Mouse (Mus musculus): ENCODE data around the gene Smad3. TPM values are rescaled to one million over a fixed set of nuclear protein-coding genes. Genes with fewer than 3 reads are reported as not detected.

Smad3 gene
- total RNA-seq, 2 experiments from 2014 or later = 5.0 to 13.2 TPM

GRCm38 (mm10) chr9:63724750-63725149 is 33.0 kb downstream of the Smad3 start:
- no peak for ATAC-seq (replicated peaks; ENCODE audit: low FRiP score, poor library complexity, severe bottlenecking)

- ATAC-seq (replicated peaks; ENCODE audit: low FRiP score, poor library complexity, severe bottlenecking) = no peak
Observed at GRCm38 (mm10) chr9:63722918-63723317, 34.9 kb downstream of the Smad3 start.

DNA sequence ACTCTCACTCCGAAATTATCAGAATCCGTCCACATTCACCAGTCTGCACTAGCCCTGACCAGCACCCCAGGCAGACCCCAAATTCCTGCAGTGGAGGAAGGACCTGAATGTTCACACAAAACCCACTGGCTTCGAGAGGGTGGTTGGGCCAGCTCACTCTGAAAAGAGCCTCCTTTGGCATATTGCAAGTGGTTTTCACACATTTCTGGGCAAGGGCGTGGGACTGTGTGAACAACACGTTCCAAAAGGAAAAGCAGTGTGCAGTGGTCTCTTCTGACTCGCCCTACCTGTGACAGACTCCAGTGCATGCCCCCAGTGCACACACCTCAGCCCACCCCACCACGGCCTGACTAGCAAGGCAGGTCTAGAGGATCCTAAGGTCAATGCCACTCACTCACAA is 35.4 kb downstream of the Smad3 start:
- no peak for ATAC-seq (replicated peaks; ENCODE audit: low FRiP score, poor library complexity, severe bottlenecking)

DNA sequence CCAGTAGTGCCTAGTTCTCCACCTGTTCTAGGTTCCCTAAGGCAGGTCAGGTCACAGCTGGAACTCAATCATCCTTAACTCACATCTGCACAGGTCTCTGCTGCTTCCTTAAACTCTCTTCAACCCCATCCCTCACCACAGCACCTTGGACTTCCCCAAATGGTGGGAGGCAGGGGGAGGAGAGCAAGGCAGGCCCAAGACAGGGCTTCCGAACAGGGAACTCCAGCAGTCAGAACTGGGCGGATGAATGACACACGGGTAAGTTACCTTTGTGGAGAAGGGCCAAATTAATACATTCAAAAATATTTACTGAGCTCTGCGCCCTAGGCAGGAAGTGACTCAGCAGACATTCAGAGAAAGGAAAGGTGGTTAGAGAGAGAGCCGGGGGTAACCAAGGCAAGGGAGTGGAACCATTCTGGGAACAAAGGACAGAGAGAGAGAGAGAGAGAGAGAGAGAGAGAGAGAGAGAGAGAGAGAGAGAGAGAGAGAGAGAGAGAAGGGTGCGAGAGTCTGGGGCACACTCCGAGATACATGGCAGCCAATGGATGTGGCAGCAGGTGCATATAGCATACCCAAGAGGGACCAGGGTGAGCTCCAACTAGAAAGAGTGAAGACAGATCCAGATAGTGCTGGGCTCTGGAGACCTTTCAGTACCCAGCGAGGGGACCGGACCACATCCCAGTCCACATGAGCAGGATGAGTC is 36.1 kb downstream of the Smad3 start:
- no peak for ATAC-seq (replicated peaks; ENCODE audit: low FRiP score, poor library complexity, severe bottlenecking)

DNA sequence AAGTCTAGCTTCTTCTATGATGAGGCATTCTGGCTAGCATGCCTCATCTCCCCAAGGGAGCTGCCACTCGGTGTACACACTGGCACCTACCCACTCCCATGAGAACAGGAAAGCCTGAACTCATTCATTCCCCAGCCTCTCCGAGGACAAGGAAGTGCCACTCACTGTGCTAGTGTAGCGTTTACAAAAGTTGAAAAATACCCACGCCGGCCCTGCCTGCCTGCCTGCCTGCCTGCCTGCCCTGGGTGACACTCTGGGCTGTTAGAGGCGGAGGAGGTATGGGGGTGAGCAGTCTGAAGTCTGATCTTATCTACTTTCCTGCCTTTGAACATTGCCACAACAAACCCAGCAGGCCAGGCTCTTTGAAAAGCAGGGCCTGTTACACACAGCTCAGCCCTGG is 37.1 kb downstream of the Smad3 start:
- no peak for ATAC-seq (replicated peaks; ENCODE audit: low FRiP score, poor library complexity, severe bottlenecking)

- no peak for ATAC-seq (replicated peaks; ENCODE audit: low FRiP score, poor library complexity, severe bottlenecking)
Observed at GRCm38 (mm10) chr9:63719770-63720440, 37.9 kb downstream of the Smad3 start.

DNA sequence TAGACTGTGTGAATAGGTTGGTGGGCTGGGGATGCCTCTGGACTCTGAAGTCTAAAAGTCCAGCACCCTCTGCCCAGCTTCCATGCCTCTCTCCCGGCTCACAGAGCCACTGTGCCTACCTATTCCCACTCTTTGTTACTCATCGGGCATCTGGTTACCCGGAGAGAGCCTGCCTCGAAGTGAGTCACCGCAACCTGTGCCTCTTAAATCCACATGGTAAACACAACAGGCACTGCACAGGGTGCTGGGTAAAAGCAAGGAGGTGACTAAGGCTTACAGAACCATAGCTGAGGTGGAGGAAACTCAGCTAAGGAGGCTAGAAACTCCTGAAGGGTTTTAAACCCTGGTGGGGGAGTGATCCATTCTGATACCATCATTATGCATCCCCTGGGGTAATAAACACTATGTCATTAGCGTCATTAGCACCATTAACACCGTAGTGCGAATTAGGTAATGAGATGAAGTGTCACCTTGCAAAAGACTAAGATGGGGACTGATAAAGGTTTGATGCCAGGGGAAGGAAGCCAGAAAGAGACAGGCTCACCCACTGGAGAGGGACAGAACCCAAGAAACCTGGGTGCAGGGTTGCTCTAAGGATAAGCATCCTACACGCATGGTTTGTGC is 38.9 kb downstream of the Smad3 start:
- no peak for ATAC-seq (replicated peaks; ENCODE audit: low FRiP score, poor library complexity, severe bottlenecking)

- no peak for ATAC-seq (replicated peaks; ENCODE audit: low FRiP score, poor library complexity, severe bottlenecking)
Observed at GRCm38 (mm10) chr9:63718170-63718569, 39.6 kb downstream of the Smad3 start.

- ATAC-seq (replicated peaks; ENCODE audit: low FRiP score, poor library complexity, severe bottlenecking) = no peak
Observed at GRCm38 (mm10) chr9:63717474-63718005, 40.3 kb downstream of the Smad3 start.

DNA sequence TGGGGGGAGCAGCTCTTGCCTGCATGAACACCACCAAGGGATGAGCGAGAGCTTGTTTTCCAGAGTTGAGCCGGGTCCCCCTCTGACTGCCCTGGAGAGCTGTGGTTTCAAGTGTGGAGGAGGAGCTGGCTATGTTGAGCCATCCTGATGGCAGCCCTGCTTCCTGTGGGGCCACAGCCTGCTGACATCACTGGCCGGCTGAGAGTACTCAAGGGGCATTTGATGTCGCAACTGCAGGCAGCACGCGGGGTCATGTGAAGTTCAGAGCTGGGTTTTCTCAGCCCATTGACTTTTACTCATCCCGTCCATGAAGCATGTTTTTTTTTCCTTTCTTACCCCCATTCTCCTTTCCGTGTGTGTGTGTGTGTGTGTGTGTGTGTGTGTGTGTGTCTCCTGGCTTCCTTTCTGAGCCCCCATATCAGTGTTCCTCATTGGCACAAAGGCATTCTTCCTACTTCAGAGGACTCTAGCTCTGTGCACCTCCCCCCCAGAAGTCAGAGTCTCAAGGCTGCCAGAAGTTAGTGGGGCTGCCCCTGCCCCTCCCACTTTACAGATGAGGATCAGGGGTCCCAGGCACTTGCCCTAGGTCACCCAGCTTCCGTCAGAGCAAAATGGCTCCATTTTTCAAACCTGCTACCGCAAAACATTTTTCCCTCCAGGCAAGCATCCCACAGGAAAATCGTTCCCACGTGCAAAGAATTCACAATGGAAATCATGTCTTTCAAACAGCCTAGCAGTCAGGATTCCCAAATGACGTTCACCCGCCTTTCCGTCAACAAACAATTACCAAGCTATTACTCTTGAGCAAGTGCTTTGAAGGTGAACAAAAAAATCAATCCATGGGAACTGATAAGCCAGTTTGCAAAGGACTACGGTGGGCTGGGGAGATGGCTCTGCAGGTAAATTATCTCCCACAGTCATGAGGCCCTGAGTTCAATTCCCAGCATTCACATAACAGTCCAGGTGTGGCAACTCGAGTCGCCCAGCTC is 41.4 kb downstream of the Smad3 start:
- no peak for ATAC-seq (replicated peaks; ENCODE audit: low FRiP score, poor library complexity, severe bottlenecking)

- ATAC-seq (replicated peaks; ENCODE audit: low FRiP score, poor library complexity, severe bottlenecking) = no peak
Observed at GRCm38 (mm10) chr9:63714572-63714971, 43.2 kb downstream of the Smad3 start.

DNA sequence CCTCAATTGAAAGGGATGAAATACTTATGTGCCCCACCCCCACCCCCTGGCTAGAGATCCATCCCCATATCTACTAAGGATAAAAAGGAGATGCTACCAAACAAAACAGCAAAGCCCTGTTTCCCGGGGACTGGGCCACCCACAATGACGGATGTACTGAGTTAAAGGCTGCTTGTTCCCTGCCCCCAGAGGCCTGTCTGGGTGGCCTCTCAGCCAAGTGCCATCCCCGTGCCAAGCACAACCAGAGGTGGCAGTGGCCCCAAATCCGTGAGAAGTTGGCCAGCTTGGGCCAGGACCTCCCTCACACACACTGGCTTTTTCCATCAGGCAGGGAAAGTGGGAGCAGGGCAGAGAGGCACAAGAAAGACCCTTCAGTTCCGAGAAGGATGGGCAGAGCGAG is 45.0 kb downstream of the Smad3 start:
- no peak for ATAC-seq (replicated peaks; ENCODE audit: low FRiP score, poor library complexity, severe bottlenecking)

DNA sequence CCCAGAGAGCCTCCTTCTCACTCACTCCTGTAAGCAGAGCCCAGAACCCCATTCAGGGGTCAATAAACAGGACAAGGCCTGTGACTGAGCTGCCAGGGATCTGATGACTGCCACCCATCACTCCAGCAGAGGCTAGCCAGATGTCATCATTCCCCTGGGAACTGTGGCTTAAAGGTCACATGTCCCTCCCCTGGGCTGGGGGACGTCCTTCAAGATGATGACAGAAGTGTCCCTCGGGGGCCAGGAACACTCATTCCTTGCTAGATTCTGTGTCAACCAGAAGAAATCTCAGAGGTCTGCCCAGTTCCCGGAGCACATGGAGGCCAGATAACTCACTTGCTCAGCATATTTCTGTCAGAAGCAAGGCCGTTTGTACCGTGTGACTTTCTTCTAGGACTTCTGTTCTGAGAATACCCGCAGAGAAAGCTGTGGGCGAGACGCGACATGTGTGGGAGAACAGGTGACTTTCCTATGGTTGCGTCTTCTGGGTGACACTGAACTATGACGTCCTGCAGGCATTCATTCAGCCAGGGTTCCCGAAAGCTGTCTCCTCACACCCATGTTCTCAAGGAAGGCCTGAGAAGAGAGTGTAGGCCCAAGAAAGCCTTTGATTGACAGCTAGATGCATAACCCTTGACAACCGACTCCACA is 46.1 kb downstream of the Smad3 start:
- ATAC-seq (replicated peaks; ENCODE audit: low FRiP score, poor library complexity, severe bottlenecking) = no peak

GRCm38 (mm10) chr9:63709857-63710256 is 47.9 kb downstream of the Smad3 start:
- no peak for ATAC-seq (replicated peaks; ENCODE audit: low FRiP score, poor library complexity, severe bottlenecking)

- no peak for ATAC-seq (replicated peaks; ENCODE audit: low FRiP score, poor library complexity, severe bottlenecking)
Observed at GRCm38 (mm10) chr9:63709266-63709665, 48.5 kb downstream of the Smad3 start.

- ATAC-seq (replicated peaks; ENCODE audit: low FRiP score, poor library complexity, severe bottlenecking) = no peak
Observed at GRCm38 (mm10) chr9:63707816-63708588, 49.8 kb downstream of the Smad3 start.

DNA sequence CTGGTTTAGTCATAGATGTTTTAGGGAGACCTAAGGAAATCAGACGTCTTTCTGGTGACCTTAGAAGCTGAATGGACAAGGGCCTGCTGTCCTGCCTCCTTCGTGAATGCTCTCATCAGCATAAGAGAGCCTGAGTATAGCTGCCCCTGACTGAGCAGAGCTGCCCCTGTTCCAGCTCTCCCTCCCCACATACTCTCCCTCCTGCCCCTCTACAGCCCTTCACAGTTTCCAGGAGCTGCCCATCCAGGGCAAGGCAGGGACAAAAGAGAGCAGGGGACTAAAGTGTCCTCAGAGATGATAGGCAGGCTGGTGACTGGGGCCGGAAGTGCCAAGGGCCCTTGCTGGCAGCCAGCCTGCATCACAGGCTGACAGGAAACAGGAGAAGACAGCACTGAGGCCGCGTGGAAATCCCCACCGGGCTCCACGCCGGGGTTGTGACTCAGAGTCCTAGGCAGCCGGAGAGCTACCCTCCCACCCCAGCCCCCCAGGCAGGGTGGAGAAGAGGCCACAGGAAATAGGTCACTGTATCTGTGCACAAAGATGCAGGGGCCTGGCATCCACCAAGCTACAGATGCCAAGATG is 51.6 kb downstream of the Smad3 start:
- ATAC-seq (replicated peaks; ENCODE audit: low FRiP score, poor library complexity, severe bottlenecking) = no peak
